Mouse (Mus musculus) embryo, embryonic 10.5 days (tissue): Measurements from ENCODE around the gene Abi2.
"Not testable (repeated sequence)": the region's sequence is repeated elsewhere in the genome, so short reads cannot be mapped to it uniquely, and the experiment has no call there.

ENCODE experiments used
- DNase-seq: peaks from one replicate; pipeline ENCODE4 v3.0.0-alpha.2; 2015; ENCODE audit warnings: low spot score

The Abi2 gene

DNA sequence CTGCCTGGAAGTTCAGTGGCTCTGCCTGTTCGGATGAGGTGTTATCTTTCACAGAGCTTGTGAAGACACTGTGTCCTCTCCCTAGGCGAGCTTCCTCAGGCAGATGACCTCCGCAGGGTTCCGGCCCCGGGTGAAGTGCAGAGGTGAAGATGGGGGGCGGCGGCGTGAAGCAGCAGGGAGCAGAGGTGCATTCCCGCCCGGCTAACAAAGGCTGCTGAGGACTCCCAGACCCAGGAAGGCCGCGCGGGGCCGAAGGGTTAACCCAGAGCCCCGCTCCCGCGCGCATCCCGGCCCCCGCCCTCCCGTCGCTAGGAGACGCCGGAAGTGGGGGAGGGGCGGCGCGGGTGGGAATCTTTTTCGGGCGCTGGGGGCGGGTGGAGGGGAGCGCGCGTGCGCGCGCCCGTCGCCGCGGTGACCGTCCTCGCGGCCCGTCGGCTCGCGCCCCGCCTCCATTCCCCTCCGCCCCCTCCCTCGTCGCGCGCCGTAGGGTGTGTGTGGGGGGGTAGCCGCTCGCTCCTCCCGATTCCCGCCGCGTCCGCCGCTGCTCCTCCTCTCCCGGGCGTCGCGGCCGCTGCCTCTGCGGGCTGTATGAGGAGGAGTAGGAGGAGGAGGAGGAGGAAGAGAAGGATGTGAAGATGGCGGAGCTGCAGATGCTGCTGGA, at the start of gene Abi2:
Abi2 (plus strand) TSS at position 452 of the 661 bp plus-strand sequence.
- DNase-seq = peak; percentile 97

DNA sequence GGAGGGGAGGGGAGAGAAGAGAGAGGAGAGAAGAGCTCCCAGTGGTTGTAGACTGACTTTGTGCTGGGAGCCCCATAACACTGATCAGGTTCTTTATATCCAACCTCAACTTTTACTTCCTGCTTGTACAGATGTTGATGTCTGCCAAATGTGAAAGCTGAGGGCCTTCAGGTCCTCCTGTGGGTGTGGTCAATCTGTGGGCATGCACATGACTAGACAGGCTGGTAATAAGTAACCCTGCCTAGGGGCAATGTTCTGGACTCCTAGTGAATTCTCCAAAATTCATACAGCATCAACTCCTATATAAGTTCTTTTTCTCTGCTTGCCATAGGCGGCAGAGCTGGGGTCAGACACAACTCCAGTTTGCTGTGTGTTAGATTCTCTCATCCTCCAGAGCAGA, 47.8 kb upstream of the Abi2 start:
- no peak for DNase-seq

DNA sequence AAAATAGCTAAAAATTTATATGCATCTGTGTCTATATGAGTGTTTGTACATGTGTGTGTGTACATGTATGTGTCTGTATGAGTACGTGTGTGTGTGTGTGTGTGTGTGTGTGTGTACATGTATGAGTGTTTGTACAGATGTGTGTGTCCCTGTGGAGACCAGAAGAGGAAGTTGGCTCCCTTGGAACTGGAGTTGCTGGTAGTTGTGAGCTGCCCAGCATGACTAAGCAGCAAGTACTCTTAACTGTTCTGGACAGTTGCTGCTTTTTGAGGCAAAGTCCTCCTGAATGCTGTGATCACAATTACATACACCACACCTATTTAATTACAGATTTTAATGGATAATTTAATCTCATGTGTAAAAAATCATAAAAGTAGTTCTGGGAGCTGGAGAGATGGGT, 32.9 kb upstream of the Abi2 start:
- no peak for DNase-seq

DNA sequence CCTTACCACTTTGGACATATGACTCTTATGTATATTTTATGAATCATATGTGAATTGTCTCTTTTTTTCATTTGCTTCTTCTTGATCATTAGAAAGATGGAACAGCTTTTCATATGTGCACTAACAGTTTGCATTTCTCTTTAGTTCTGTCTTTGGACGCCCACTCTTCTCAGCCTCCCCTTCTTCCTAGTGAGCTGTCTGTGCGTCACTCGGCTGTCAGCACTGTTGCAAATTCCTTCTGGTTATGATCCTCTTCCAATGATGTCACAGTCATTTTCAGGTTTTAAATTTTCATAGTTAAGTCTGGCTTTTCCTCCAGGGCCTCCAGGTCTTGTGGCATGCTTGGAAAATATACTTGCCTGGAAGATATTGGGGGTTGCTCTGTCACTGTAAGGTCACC, 27.5 kb upstream of the Abi2 start:
- no peak for DNase-seq

DNA sequence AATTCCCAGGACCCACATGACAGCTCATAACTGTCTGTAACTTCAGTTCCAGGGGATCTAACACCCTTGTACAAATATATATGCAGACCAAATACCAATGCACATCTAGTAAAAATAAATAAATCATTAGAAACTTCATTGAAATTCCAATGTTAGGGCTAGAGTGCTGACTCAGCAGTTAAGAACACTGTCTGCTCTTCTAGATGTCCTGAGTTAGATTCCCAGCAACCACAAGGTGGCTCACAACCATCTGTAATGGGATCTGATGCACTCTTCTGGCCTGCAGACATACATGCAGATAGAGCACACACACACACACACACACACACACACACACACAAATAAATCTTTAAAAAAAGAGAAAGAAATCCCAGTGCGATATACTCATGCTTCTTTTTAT, 4.6 kb upstream of the Abi2 start:
- peak; percentile 18 for DNase-seq

DNA sequence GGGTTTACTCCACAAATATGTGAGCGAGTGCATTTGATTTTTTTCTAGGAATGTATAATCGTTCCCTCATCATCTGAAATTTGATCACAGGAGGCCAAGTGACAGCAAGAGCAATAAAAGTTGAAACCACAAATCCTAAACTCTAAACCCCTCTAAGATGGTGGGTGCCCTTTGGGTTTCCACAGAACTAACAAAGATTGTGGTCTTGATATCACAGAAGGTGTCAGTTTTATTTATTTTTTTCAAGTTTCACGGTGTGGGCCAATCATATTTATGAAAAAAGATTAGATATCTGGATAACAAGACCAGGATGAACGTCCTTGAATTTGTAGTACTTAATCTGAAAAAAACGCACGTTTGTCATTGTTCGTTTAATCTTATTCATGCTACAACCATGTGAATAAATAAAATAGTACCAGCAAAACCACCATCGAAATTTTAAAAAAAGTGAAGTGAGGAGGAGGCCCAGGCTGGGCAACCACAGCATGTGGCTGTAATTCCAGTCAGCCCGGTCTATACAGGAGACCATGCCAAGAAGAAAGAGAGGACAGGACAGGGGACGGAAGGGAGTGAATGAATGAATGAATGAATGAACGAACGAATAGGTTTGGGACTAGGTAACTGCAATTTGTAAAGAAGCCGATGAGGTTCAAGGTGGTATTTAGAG, 785 bp upstream of the Abi2 start:
- peak; percentile 22 for DNase-seq

DNA sequence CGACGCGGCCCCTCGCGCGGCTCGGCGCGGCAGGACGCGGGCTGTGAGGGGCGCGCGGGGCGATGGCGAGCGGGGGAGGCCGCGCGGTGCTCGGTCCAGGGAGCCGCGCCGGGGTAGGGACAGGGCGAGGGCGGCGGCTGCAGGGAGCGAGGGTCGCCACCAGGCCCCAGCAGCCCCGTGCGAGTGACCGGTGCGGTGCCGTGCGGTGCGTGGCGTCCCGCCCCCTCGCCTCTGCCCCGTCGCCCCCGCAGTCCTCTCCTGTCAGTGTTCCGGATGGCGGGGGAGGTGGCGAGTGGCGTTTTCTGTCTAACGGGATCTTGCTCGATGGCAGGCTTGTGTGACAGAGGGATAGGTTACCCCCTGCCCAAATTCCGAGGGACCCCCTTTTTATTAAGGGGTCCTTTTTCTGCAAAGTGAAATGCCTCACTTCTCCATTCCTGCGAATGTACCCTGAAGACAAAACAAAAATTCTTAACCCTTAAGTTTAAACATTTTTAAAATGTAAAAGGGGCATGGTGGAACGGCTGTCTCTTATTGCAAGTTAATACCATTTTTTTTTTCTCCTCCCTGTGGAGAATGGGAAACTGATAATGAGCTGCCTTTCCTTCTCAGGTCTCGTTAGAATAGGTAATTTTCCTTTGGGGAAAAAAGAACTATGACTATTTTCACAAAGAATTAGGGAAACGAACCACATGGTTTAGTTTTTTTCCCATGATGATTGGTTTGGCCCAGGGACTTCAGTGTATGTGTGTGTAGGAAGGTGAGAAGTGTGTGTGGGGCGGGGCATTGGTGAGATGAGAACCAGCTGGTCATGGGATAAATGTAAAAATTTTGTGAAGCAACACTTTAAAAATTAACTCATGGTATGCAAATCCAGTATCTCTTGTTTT, 754 bp downstream of the Abi2 start:
- DNase-seq = peak; percentile 55

DNA sequence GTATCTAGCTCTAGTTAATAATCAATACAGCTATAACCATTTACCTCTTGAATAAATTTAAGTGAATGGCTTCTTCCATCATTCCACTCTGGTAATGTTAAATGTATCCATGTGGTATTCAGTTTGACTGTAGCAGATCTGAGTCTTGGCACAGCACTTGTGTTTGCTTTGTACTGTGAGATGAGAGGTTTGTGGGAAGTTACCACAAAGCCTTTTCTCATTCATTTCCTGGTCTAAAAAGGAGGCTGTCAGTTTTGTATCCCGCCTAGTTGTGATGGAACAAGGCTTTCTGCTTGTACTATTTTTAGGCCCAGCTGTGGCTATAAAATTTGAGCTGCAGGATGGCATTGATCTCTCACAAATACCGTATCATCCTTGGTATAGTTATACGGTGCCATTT, 7.3 kb downstream of the Abi2 start:
- DNase-seq = no peak

DNA sequence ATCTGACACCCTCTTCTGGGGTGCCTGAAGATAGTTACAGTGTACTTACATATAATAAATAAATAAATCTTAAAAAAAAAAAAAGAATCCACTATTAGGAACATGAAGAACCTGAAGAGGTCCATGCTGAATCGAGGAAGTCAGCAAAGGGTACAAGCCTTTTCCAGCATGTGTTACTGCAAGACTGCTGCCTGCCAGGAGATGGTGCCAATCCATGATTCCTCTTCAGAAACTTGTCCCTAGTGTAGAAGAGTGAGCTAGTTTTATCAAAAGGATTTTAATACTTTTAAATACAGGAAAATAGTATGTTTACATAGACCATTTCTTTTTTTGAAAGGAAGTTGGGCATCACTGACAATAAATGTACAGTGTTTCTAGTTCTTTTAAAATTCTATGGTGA, 14.5 kb downstream of the Abi2 start:
- no peak for DNase-seq

DNA sequence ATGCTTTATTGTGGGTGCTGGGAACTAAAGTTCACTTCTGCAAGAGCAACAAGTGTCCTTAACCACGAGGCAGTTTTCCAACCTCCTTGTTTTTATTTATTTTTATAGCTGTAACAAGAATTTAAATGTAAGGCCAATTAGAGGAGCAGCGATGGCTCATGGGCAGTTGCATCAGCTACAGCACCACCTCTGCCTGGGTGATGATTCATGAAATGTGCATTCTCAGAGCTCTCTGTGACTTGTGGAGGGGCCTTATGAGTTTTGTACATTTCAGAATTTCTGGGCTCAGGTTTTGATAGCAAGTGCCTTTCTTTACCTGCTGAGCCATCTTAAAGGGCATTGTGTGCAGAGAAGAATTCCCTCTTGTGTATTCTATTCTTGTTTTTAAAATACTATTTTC, 18.9 kb downstream of the Abi2 start:
- no peak for DNase-seq

DNA sequence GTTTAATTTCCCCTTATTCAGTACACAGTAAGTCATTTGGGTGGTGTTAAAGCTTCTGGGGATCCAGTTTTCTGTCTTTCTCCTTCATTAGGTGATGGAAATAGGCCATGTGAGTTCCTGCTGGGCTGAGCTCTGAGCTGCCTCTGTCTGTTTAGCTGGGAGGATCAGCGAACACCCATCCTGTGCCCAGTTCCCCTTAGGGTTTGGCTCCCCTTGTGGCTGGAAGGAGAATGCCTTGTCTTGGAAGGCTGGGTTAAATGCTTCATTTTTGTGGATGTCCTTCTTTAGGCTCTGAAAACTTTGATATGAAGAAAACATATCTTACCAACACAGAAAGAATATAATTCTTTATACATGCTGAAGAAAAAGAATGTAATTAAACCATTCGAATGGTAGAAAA, 19.5 kb downstream of the Abi2 start:
- DNase-seq = peak; percentile 24

DNA sequence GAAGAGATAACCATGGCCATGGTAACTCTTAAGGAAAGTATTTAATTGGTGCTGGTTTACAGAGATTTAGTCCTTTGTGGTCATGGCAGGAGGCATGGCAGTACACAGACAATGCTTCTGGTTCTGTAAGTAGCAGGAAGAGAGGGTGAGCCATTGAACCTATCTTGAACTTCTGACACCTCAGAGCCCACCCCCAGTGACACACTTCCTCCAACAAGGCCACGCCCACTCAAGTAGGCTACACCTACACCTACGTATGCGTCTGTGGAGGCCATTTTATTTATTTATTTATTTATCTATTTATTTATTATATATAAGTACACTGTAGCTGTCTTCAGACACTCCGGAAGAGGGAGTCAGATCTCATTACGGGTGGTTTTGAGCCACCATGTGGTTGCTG, 22.1 kb downstream of the Abi2 start:
- DNase-seq = no peak

DNA sequence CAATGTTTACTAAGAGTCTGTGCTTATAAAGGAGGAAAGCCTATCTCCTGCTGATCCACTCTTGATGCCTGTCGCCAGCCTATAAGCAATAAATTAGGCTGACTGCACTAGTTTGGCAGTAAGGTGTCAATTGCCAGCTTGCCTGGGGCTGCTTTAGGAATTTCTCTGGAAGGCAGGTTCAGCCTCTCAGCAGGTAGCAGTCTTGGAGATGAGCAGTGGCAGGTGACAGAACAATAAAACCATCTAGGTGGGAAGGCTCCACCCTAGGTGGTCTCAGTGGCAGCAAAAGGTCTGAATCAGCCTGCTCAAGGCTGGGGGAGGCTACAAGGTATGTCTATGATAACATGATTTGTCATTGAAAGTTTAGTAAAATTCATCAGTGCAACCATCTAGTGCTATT, 23.1 kb downstream of the Abi2 start:
- no peak for DNase-seq

DNA sequence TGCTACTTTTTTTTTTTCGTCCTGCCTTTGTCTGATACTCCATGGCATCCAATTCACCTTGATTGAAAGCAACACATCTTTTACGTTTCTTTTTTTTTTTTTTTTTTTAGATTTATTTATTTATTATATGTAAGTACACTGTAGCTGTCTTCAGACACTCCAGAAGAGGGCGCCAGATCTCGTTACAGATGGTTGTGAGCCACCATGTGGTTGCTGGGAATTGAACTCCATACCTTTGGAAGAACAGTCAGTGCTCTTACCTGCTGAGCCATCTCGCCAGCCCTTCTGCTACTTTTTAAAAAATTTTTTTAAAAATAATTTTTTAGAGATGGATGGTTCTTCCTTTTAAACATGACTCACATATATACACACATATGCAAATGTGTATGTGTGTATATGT, 32.0 kb downstream of the Abi2 start:
- DNase-seq = not testable (repeated sequence)

DNA sequence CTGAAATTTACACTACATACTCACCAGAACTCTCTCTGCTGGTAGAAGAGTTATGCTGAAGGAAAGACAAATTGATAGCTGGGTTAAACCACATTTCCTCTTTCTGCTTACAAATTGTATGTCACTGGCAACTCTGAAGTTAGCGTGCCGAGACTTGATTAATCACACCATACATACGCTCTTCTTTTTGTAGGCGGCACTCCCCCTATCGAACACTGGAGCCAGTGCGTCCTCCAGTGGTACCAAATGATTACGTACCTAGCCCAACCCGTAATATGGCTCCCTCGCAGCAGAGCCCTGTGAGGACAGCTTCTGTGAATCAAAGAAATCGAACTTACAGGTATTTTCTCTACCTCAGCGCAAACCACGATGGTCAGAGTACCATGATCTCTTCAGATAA, 37.6 kb downstream of the Abi2 start:
- DNase-seq = peak; percentile 10

DNA sequence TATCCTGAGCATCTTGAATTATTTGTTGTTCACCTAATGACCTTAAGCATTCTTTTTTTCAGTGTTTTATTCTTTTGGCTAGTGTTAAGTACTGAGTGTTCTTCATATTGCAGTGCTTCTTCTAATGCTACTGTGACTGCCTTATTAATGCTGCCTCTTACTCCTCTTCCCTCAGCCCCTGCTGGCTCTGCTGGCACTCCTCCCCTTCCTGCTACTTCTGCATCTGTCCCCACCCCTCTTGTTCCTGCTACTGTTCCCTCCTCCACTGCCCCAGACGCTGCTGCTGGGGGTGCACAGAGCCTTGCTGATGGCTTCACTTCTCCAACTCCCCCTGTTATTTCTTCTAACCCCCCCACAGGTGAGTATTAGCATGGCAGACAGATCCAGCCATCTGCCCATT, 40.5 kb downstream of the Abi2 start:
- DNase-seq = no peak

DNA sequence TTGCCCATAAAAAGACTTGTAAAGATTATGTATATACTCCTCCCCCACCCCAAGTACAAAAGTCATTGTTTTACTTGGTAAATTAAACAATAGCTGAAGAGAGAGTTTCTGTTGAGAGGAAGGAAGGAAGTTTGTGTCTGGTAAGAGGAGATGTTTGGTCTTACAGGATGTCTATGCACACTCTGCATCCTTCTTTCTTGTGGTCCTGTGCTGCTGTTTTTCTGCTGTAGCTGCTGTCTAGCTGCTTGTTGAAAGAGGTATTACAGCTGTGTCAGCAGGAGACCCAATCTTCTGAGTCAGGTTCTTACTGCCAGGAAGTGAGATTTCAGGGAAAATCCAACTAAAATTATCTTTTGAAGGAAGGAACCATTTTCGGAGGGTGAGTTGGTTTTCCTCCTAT, 51.2 kb downstream of the Abi2 start:
- no peak for DNase-seq

DNA sequence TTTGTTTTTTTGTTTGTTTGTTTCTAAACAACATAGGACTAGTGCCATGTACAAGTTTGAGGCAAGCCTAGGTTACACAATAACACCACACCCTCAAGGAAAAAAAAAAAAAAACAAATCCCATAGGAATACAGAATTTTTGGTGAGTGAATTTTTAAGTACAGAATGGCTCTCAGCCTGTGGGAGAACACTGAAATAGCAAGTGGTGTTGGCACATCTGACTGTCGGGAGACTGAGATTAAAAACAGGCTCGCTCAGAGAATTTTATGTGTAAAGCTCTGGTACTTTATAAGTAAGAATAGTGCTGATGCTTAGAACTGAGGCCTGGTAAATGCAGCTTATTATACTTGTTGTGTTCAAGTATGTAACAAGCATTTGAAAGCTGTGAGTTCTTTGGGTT, 60.1 kb downstream of the Abi2 start:
- DNase-seq = no peak

DNA sequence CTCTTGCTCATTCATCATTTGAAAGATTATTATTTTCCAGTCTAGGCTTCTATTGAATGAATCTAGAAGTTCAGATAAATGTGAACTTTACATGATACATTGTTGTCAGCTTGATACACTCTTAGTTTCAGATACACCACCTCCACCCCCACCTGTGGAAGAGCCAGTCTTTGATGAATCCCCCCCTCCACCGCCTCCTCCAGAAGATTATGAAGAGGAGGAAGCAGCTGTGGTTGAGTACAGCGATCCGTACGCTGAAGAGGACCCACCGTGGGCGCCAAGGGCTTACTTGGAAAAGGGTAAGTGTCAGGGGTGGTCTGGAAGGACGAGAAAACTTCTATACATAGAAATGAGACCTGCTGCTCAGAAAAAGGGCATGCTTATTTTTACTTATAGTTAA, 61.1 kb downstream of the Abi2 start:
- DNase-seq = no peak

DNA sequence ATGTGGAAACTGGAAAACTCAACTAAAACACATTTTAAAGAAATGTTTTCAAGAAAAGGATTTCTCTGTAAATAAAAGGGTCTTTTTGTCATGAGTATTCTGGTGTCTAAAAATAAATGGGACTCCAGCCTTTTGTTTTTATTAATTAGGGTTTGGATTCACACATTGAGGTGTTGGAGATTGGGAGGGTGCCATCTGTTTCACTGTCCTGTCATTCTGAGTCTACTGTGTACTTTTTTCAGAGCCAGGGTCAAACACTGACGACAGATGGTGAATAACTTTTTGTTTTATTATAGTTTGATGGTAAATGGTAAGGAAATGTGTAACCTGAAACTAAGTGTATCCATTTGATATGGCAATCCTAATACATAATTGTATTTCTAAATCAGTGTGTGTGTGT, 72.1 kb downstream of the Abi2 start:
- DNase-seq = no peak

DNA sequence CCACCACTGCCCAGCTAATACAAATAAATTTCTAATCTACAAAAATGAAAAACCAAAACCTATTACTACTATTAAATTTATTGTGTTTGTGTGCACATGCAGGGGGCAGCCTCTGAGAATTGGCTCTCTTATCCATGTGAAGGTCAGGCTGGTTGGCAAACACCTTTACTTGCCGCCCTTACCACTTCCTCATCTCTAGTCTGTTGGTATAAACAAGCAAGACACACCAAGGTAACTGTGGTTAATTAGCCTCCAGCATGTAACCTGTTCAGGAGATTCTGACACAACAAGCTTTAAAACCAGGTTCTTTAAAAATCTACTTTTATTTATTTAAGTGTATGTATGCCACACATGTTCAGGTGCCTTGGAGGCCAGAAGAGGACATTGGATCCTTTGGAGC, 73.5 kb downstream of the Abi2 start:
- no peak for DNase-seq

DNA sequence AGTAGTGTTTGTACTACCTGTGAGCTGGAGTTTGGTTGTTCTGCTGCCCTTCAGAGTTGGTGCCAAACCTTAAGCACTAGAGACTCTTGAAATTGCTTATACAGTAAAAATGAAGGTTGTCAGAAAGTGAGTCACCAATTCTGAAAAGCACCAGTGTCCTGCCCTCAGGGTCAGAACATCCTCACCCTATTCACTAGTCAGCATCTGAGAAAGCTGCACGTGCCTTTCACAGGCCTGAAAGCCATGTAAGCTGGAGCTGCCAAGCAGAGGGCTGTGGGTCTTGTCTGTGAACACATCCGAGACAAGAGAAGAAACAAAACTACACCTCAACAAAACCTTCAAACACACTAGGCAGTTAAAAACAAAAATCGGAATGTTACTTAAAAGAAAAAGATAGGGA, 76.2 kb downstream of the Abi2 start:
- no peak for DNase-seq

DNA sequence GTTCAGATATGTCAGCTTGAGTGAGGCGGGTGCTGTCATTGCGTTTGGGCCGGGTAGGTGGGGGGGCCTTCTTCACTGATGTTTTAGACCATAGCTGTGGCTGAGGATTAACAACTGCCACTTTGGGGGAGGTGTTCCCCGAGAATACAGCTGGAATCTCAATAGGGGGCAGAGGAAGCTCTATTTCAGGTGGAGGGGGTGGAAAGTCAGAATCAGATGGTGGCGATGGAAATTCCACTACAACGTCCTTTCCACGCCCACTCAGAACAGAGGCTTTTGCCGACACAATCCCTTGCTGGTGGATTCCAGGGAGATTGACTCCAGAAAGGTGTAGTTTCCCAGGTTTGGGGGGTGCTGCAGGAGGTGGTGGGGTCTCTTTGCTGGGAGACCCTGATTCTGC, 79.2 kb downstream of the Abi2 start:
- no peak for DNase-seq
